Mouse (Mus musculus): ENCODE results near the gene Gm17662. TPM values are rescaled to one million over a fixed set of nuclear protein-coding genes. Genes with fewer than 3 reads are reported as not detected.

The Gm17662 gene
- polyA plus RNA-seq, 1 experiment from 2014 or later = not detected

- Histone ChIP-seq H3K9ac (ENCODE audit: low read depth, low read length) (no peak overlapping the region), H3K9me3 (ENCODE audit: control insufficient read depth, low read length) (no peaks in the 10 kb centered on the region), H3K36me3 (ENCODE audit: control insufficient read depth, insufficient read depth, low read length) (no peaks in the 10 kb centered on the region), H3K4me3 (ENCODE audit: low read length) (no peak overlapping the region), H3K4me1 (ENCODE audit: control insufficient read depth, insufficient read depth, low read length) (0 out of 2 replicates have a peak, but pooled peaks cover under 1% of the 10 kb centered on the region), H3K27me3 (replicated peaks; ENCODE audit: control insufficient read depth, insufficient read depth, low read length) (no peaks in the 10 kb centered on the region), H3K27ac (ENCODE audit: low read length) (no peak overlapping the region), H3K4me2 (ENCODE audit: low read depth, low read length) (no peak overlapping the region)
- 54% methylated on average over 5 of the region's 5 CpGs for WGBS
- no peak for ATAC-seq
These were observed 28.2 kb upstream of the Gm17662 start for GRCm38 (mm10) chr4:104828939-104829338.

GRCm38 (mm10) chr4:104835096-104835495, 22.0 kb upstream of the Gm17662 start:
- Histone ChIP-seq H3K4me1 (ENCODE audit: control insufficient read depth, insufficient read depth, low read length) (no peaks in the 10 kb centered on the region), H3K4me3 (ENCODE audit: low read length) (no peak overlapping the region), H3K27ac (ENCODE audit: low read length) (no peak overlapping the region), H3K4me2 (ENCODE audit: low read depth, low read length) (no peak overlapping the region), H3K27me3 (replicated peaks; ENCODE audit: control insufficient read depth, insufficient read depth, low read length) (no peaks in the 10 kb centered on the region), H3K9ac (ENCODE audit: low read depth, low read length) (no peak overlapping the region), H3K9me3 (ENCODE audit: control insufficient read depth, low read length) (no peaks in the 10 kb centered on the region), H3K36me3 (ENCODE audit: control insufficient read depth, insufficient read depth, low read length) (no peaks in the 10 kb centered on the region)
- 57% methylated on average over 5 of the region's 5 CpGs for WGBS
- ATAC-seq = no peak

- Histone ChIP-seq H3K4me2 (ENCODE audit: low read depth, low read length) (no peak overlapping the region), H3K36me3 (ENCODE audit: control insufficient read depth, insufficient read depth, low read length) (no peaks in the 10 kb centered on the region)
- no peak for ATAC-seq
These were observed 18.8 kb upstream of the Gm17662 start for GRCm38 (mm10) chr4:104838342-104838741.

GRCm38 (mm10) chr4:104842204-104842603, 14.9 kb upstream of the Gm17662 start:
- no peak for ATAC-seq
- Histone ChIP-seq H3K4me3 (ENCODE audit: low read length) (no peak overlapping the region), H3K4me2 (ENCODE audit: low read depth, low read length) (no peak overlapping the region), H3K27ac (ENCODE audit: low read length) (no peak overlapping the region), H3K36me3 (ENCODE audit: control insufficient read depth, insufficient read depth, low read length) (no peaks in the 10 kb centered on the region), H3K9me3 (ENCODE audit: control insufficient read depth, low read length) (no peaks in the 10 kb centered on the region), H3K4me1 (ENCODE audit: control insufficient read depth, insufficient read depth, low read length) (no peaks in the 10 kb centered on the region), H3K9ac (ENCODE audit: low read depth, low read length) (no peak overlapping the region), H3K27me3 (replicated peaks; ENCODE audit: control insufficient read depth, insufficient read depth, low read length) (no peaks in the 10 kb centered on the region)
- 85% methylated on average over 5 of the region's 5 CpGs for WGBS

More at GRCm38 (mm10) chr4:104838342-104838741, 18.8 kb upstream of the Gm17662 start:
- H3K27me3 ChIP-seq (replicated peaks; ENCODE audit: control insufficient read depth, insufficient read depth, low read length) = no peaks in the 10 kb centered on the region
- no peak overlapping the region for H3K4me3 ChIP-seq (ENCODE audit: low read length)
- WGBS = 90% methylated on average over 2 of the region's 2 CpGs
- no peak overlapping the region for H3K9ac ChIP-seq (ENCODE audit: low read depth, low read length)
- no peaks in the 10 kb centered on the region for H3K4me1 ChIP-seq (ENCODE audit: control insufficient read depth, insufficient read depth, low read length)
- no peaks in the 10 kb centered on the region for H3K9me3 ChIP-seq (ENCODE audit: control insufficient read depth, low read length)
- no peak overlapping the region for H3K27ac ChIP-seq (ENCODE audit: low read length)

GRCm38 (mm10) chr4:104843546-104843945, 13.6 kb upstream of the Gm17662 start:
- Histone ChIP-seq H3K27me3 (replicated peaks; ENCODE audit: control insufficient read depth, insufficient read depth, low read length) (no peaks in the 10 kb centered on the region), H3K9ac (ENCODE audit: low read depth, low read length) (no peak overlapping the region), H3K36me3 (ENCODE audit: control insufficient read depth, insufficient read depth, low read length) (no peaks in the 10 kb centered on the region), H3K27ac (ENCODE audit: low read length) (no peak overlapping the region), H3K9me3 (ENCODE audit: control insufficient read depth, low read length) (no peaks in the 10 kb centered on the region), H3K4me3 (ENCODE audit: low read length) (no peak overlapping the region), H3K4me1 (ENCODE audit: control insufficient read depth, insufficient read depth, low read length) (no peaks in the 10 kb centered on the region), H3K4me2 (ENCODE audit: low read depth, low read length) (no peak overlapping the region)
- 63% methylated on average over 4 of the region's 4 CpGs for WGBS
- no peak for ATAC-seq

- 83% methylated on average over 2 of the region's 2 CpGs for WGBS
- H3K4me3 ChIP-seq (ENCODE audit: low read length) = no peak overlapping the region
- ATAC-seq = no peak
- H3K4me1 ChIP-seq (ENCODE audit: control insufficient read depth, insufficient read depth, low read length) = no peaks in the 10 kb centered on the region
- no peaks in the 10 kb centered on the region for H3K9me3 ChIP-seq (ENCODE audit: control insufficient read depth, low read length)
- H3K9ac ChIP-seq (ENCODE audit: low read depth, low read length) = no peak overlapping the region
- no peak overlapping the region for H3K4me2 ChIP-seq (ENCODE audit: low read depth, low read length)
- H3K27me3 ChIP-seq (replicated peaks; ENCODE audit: control insufficient read depth, insufficient read depth, low read length) = no peaks in the 10 kb centered on the region
- no peaks in the 10 kb centered on the region for H3K36me3 ChIP-seq (ENCODE audit: control insufficient read depth, insufficient read depth, low read length)
- no peak overlapping the region for H3K27ac ChIP-seq (ENCODE audit: low read length)
These were observed 1.9 kb upstream of the Gm17662 start for GRCm38 (mm10) chr4:104855216-104855615.

- Histone ChIP-seq H3K27ac (ENCODE audit: low read length) (no peak overlapping the region), H3K36me3 (ENCODE audit: control insufficient read depth, insufficient read depth, low read length) (no peaks in the 10 kb centered on the region), H3K9ac (ENCODE audit: low read depth, low read length) (no peak overlapping the region), H3K27me3 (replicated peaks; ENCODE audit: control insufficient read depth, insufficient read depth, low read length) (no peaks in the 10 kb centered on the region), H3K4me3 (ENCODE audit: low read length) (no peak overlapping the region), H3K4me2 (ENCODE audit: low read depth, low read length) (no peak overlapping the region), H3K9me3 (ENCODE audit: control insufficient read depth, low read length) (no peaks in the 10 kb centered on the region), H3K4me1 (ENCODE audit: control insufficient read depth, insufficient read depth, low read length) (no peaks in the 10 kb centered on the region)
- ATAC-seq = 0 out of 2 replicates have a peak, but pooled peaks have one; percentile 71
- 56% methylated on average over 4 of the region's 4 CpGs for WGBS
These were observed 694 bp downstream of the Gm17662 start for GRCm38 (mm10) chr4:104857823-104858222.

- H3K4me3 ChIP-seq (ENCODE audit: low read length) = no peak overlapping the region
- no peak overlapping the region for H3K9ac ChIP-seq (ENCODE audit: low read depth, low read length)
- H3K36me3 ChIP-seq (ENCODE audit: control insufficient read depth, insufficient read depth, low read length) = no peaks in the 10 kb centered on the region
- H3K27me3 ChIP-seq (replicated peaks; ENCODE audit: control insufficient read depth, insufficient read depth, low read length) = no peaks in the 10 kb centered on the region
- no peak overlapping the region for H3K4me2 ChIP-seq (ENCODE audit: low read depth, low read length)
- WGBS = 79% methylated on average over 8 of the region's 8 CpGs
- no peak for ATAC-seq
- H3K9me3 ChIP-seq (ENCODE audit: control insufficient read depth, low read length) = no peaks in the 10 kb centered on the region
- H3K4me1 ChIP-seq (ENCODE audit: control insufficient read depth, insufficient read depth, low read length) = no peaks in the 10 kb centered on the region
- H3K27ac ChIP-seq (ENCODE audit: low read length) = no peak overlapping the region
These were observed 4.1 kb downstream of the Gm17662 start for GRCm38 (mm10) chr4:104861241-104861640.

- H3K9ac ChIP-seq (ENCODE audit: low read depth, low read length) = no peak overlapping the region
- H3K4me3 ChIP-seq (ENCODE audit: low read length) = no peak overlapping the region
- no peak overlapping the region for H3K27ac ChIP-seq (ENCODE audit: low read length)
- no peaks in the 10 kb centered on the region for H3K4me1 ChIP-seq (ENCODE audit: control insufficient read depth, insufficient read depth, low read length)
- no peaks in the 10 kb centered on the region for H3K27me3 ChIP-seq (replicated peaks; ENCODE audit: control insufficient read depth, insufficient read depth, low read length)
- H3K36me3 ChIP-seq (ENCODE audit: control insufficient read depth, insufficient read depth, low read length) = no peaks in the 10 kb centered on the region
- no peak for ATAC-seq
- WGBS = 80% methylated on average over 1 of the region's 1 CpGs
- no peak overlapping the region for H3K4me2 ChIP-seq (ENCODE audit: low read depth, low read length)
- H3K9me3 ChIP-seq (ENCODE audit: control insufficient read depth, low read length) = no peaks in the 10 kb centered on the region
These were observed 7.3 kb downstream of the Gm17662 start for GRCm38 (mm10) chr4:104864397-104864796.

GRCm38 (mm10) chr4:104869581-104869980, 12.5 kb downstream of the Gm17662 start:
- H3K27ac ChIP-seq (ENCODE audit: low read length) = no peak overlapping the region
- H3K36me3 ChIP-seq (ENCODE audit: control insufficient read depth, insufficient read depth, low read length) = no peaks in the 10 kb centered on the region
- no peak overlapping the region for H3K9ac ChIP-seq (ENCODE audit: low read depth, low read length)
- H3K4me3 ChIP-seq (ENCODE audit: low read length) = no peak overlapping the region
- no peaks in the 10 kb centered on the region for H3K27me3 ChIP-seq (replicated peaks; ENCODE audit: control insufficient read depth, insufficient read depth, low read length)
- H3K4me1 ChIP-seq (ENCODE audit: control insufficient read depth, insufficient read depth, low read length) = no peaks in the 10 kb centered on the region
- H3K4me2 ChIP-seq (ENCODE audit: low read depth, low read length) = no peak overlapping the region
- ATAC-seq = no peak
- no peaks in the 10 kb centered on the region for H3K9me3 ChIP-seq (ENCODE audit: control insufficient read depth, low read length)
